Mouse (Mus musculus): ENCODE measurements around the gene Fads1. TPM values are rescaled to one million over a fixed set of nuclear protein-coding genes. Genes with fewer than 3 reads are reported as not detected.

Fads1 gene
- polyA plus RNA-seq, 1 experiment from 2014 or later, result 201 TPM

GRCm38 (mm10) chr19:10182142-10182541 lies 546 bp upstream of the Fads1 start:
- WGBS, result 37% methylated on average over 7 of the region's 7 CpGs
- H3K4me3 ChIP-seq, result peak overlapping the region; percentile 84
- H3K27ac ChIP-seq (replicated peaks), result peak overlapping the region; percentile 94
- peaks cover 34% of the 10 kb centered on the region for H3K4me1 ChIP-seq
- H3K9ac ChIP-seq (replicated peaks), result peak overlapping the region; percentile 37; the same call in 1 of the 2 replicates
- no peaks in the 10 kb centered on the region for H3K27me3 ChIP-seq
- peaks cover 23% of the 10 kb centered on the region for H3K36me3 ChIP-seq
- no peaks in the 10 kb centered on the region for H3K9me3 ChIP-seq
- peak overlapping the region; percentile 81 for H3K4me2 ChIP-seq (replicated peaks)
- ATAC-seq (ENCODE audit: low FRiP score, low read depth), result no peak

- Histone ChIP-seq H3K4me3 (peak overlapping the region; percentile 84), H3K9ac (replicated peaks) (peak overlapping the region; percentile 97), H3K36me3 (peaks cover 36% of the 10 kb centered on the region), H3K27me3 (no peaks in the 10 kb centered on the region), H3K9me3 (no peaks in the 10 kb centered on the region), H3K27ac (replicated peaks) (peak overlapping the region; percentile 94), H3K4me2 (replicated peaks) (peak overlapping the region; percentile 81), H3K4me1 (peaks cover 34% of the 10 kb centered on the region)
- WGBS, result under 1% methylated on average over 35 of the region's 35 CpGs
- ATAC-seq (ENCODE audit: low FRiP score, low read depth), result peak; percentile 65
Observed at GRCm38 (mm10) chr19:10183299-10183983, 753 bp downstream of the Fads1 start.

GRCm38 (mm10) chr19:10184096-10184495 lies 1.4 kb downstream of the Fads1 start:
- Histone ChIP-seq H3K9me3 (no peaks in the 10 kb centered on the region), H3K4me2 (replicated peaks) (peak overlapping the region; percentile 81), H3K9ac (replicated peaks) (peak overlapping the region; percentile 97), H3K4me1 (peaks cover 34% of the 10 kb centered on the region), H3K36me3 (peaks cover 43% of the 10 kb centered on the region), H3K4me3 (peak overlapping the region; percentile 84), H3K27me3 (no peaks in the 10 kb centered on the region), H3K27ac (replicated peaks) (peak overlapping the region; percentile 94)
- 11% methylated on average over 12 of the region's 12 CpGs for WGBS
- ATAC-seq (ENCODE audit: low FRiP score, low read depth), result 0 out of 2 replicates have a peak, but pooled peaks have one; percentile 32

- H3K27me3 ChIP-seq, result no peaks in the 10 kb centered on the region
- H3K9ac ChIP-seq (replicated peaks), result no peak overlapping the region
- WGBS, result 96% methylated on average over 3 of the region's 3 CpGs
- no peak overlapping the region for H3K27ac ChIP-seq (replicated peaks)
- ATAC-seq (ENCODE audit: low FRiP score, low read depth), result no peak
- H3K36me3 ChIP-seq, result peaks cover 58% of the 10 kb centered on the region
- peaks cover 34% of the 10 kb centered on the region for H3K4me1 ChIP-seq
- no peaks in the 10 kb centered on the region for H3K9me3 ChIP-seq
- no peak overlapping the region for H3K4me3 ChIP-seq
- no peak overlapping the region for H3K4me2 ChIP-seq (replicated peaks)
Observed at GRCm38 (mm10) chr19:10185876-10186275, 3.2 kb downstream of the Fads1 start.

GRCm38 (mm10) chr19:10186569-10186968 lies 3.9 kb downstream of the Fads1 start:
- no peak for ATAC-seq (ENCODE audit: low FRiP score, low read depth)
- WGBS, result 93% methylated on average over 8 of the region's 8 CpGs
- Histone ChIP-seq H3K4me2 (replicated peaks) (no peak overlapping the region), H3K9me3 (no peaks in the 10 kb centered on the region), H3K27ac (replicated peaks) (no peak overlapping the region), H3K4me1 (peaks cover 34% of the 10 kb centered on the region), H3K9ac (replicated peaks) (no peak overlapping the region), H3K4me3 (no peak overlapping the region), H3K36me3 (peaks cover 63% of the 10 kb centered on the region), H3K27me3 (no peaks in the 10 kb centered on the region)

GRCm38 (mm10) chr19:10188281-10188811 lies 5.7 kb downstream of the Fads1 start:
- WGBS, result 87% methylated on average over 10 of the region's 10 CpGs
- no peaks in the 10 kb centered on the region for H3K27me3 ChIP-seq
- no peak overlapping the region for H3K9ac ChIP-seq (replicated peaks)
- no peak overlapping the region for H3K27ac ChIP-seq (replicated peaks)
- H3K4me2 ChIP-seq (replicated peaks), result no peak overlapping the region
- peaks cover 29% of the 10 kb centered on the region for H3K4me1 ChIP-seq
- no peaks in the 10 kb centered on the region for H3K9me3 ChIP-seq
- H3K36me3 ChIP-seq, result peaks cover 81% of the 10 kb centered on the region
- ATAC-seq (ENCODE audit: low FRiP score, low read depth), result no peak
- no peak overlapping the region for H3K4me3 ChIP-seq

- Histone ChIP-seq H3K27ac (replicated peaks) (no peak overlapping the region), H3K4me1 (peaks cover 28% of the 10 kb centered on the region), H3K4me2 (replicated peaks) (no peak overlapping the region), H3K9me3 (no peaks in the 10 kb centered on the region), H3K4me3 (no peak overlapping the region), H3K36me3 (peaks cover 87% of the 10 kb centered on the region), H3K9ac (replicated peaks) (no peak overlapping the region), H3K27me3 (no peaks in the 10 kb centered on the region)
- WGBS, result 95% methylated on average over 6 of the region's 6 CpGs
- ATAC-seq (ENCODE audit: low FRiP score, low read depth), result no peak
Observed at GRCm38 (mm10) chr19:10189022-10189421, 6.3 kb downstream of the Fads1 start.

- H3K4me2 ChIP-seq (replicated peaks), result no peak overlapping the region
- H3K27me3 ChIP-seq, result no peaks in the 10 kb centered on the region
- ATAC-seq (ENCODE audit: low FRiP score, low read depth), result no peak
- no peak overlapping the region for H3K9ac ChIP-seq (replicated peaks)
- no peak overlapping the region for H3K4me3 ChIP-seq
- peaks cover 96% of the 10 kb centered on the region for H3K36me3 ChIP-seq
- WGBS, result 94% methylated on average over 8 of the region's 8 CpGs
- H3K9me3 ChIP-seq, result no peaks in the 10 kb centered on the region
- no peak overlapping the region for H3K27ac ChIP-seq (replicated peaks)
- peaks cover 19% of the 10 kb centered on the region for H3K4me1 ChIP-seq
Observed at GRCm38 (mm10) chr19:10189940-10190339, 7.3 kb downstream of the Fads1 start.

GRCm38 (mm10) chr19:10190796-10191195 lies 8.1 kb downstream of the Fads1 start:
- Histone ChIP-seq H3K4me2 (replicated peaks) (no peak overlapping the region), H3K27ac (replicated peaks) (no peak overlapping the region), H3K4me3 (no peak overlapping the region), H3K9ac (replicated peaks) (no peak overlapping the region), H3K27me3 (no peaks in the 10 kb centered on the region), H3K9me3 (no peaks in the 10 kb centered on the region), H3K4me1 (0 out of 2 replicates have a peak, but pooled peaks cover 10% of the 10 kb centered on the region), H3K36me3 (peaks cover 96% of the 10 kb centered on the region)
- no peak for ATAC-seq (ENCODE audit: low FRiP score, low read depth)
- 55% methylated on average over 2 of the region's 2 CpGs for WGBS

GRCm38 (mm10) chr19:10191326-10191725 lies 8.6 kb downstream of the Fads1 start:
- no peak overlapping the region for H3K27ac ChIP-seq (replicated peaks)
- H3K36me3 ChIP-seq, result peaks cover 96% of the 10 kb centered on the region
- H3K4me3 ChIP-seq, result no peak overlapping the region
- no peaks in the 10 kb centered on the region for H3K9me3 ChIP-seq
- ATAC-seq (ENCODE audit: low FRiP score, low read depth), result no peak
- H3K4me2 ChIP-seq (replicated peaks), result no peak overlapping the region
- 80% methylated on average over 7 of the region's 7 CpGs for WGBS
- 0 out of 2 replicates have a peak, but pooled peaks cover 5% of the 10 kb centered on the region for H3K4me1 ChIP-seq
- H3K27me3 ChIP-seq, result no peaks in the 10 kb centered on the region
- no peak overlapping the region for H3K9ac ChIP-seq (replicated peaks)

- Histone ChIP-seq H3K27ac (replicated peaks) (no peak overlapping the region), H3K4me2 (replicated peaks) (no peak overlapping the region), H3K9ac (replicated peaks) (no peak overlapping the region), H3K27me3 (no peaks in the 10 kb centered on the region), H3K9me3 (no peaks in the 10 kb centered on the region), H3K36me3 (peaks cover 70% of the 10 kb centered on the region), H3K4me1 (no peaks in the 10 kb centered on the region), H3K4me3 (no peak overlapping the region)
- no peak for ATAC-seq (ENCODE audit: low FRiP score, low read depth)
- 91% methylated on average over 11 of the region's 11 CpGs for WGBS
Observed at GRCm38 (mm10) chr19:10194337-10194736, 11.6 kb downstream of the Fads1 start.

GRCm38 (mm10) chr19:10195252-10195651 lies 12.6 kb downstream of the Fads1 start:
- Histone ChIP-seq H3K4me3 (no peak overlapping the region), H3K4me1 (no peaks in the 10 kb centered on the region), H3K27me3 (no peaks in the 10 kb centered on the region), H3K9me3 (no peaks in the 10 kb centered on the region), H3K4me2 (replicated peaks) (no peak overlapping the region), H3K9ac (replicated peaks) (no peak overlapping the region), H3K27ac (replicated peaks) (no peak overlapping the region), H3K36me3 (peaks cover 70% of the 10 kb centered on the region)
- 83% methylated on average over 5 of the region's 5 CpGs for WGBS
- no peak for ATAC-seq (ENCODE audit: low FRiP score, low read depth)

All from midbrain, embryonic 12.5 days (tissue).